Mouse (Mus musculus) layer of hippocampus, adult 2 months (tissue): Measurements from ENCODE around the gene Nlrc5. TPM values are rescaled to one million over a fixed set of nuclear protein-coding genes. Genes with fewer than 3 reads are reported as not detected.

Experiments used
- DNase-seq, 2 experiments: peaks; one replicate each; pipeline ENCODE4 v3.0.0; 2022; ENCODE audit warnings: low spot score in 2 of 2
- H3K27ac ChIP-seq: fragments of 200-600 bp; 2 replicates; pipeline ENCODE4 v1.8.1; 2022
- H3K4me3 ChIP-seq: fragments of 200-600 bp; 2 replicates; pipeline ENCODE4 v1.8.1; 2022; ENCODE audit warnings: mild to moderate bottlenecking
- CTCF ChIP-seq: fragments of 200-600 bp; conservative IDR thresholded peaks from 2 replicates; pipeline ENCODE4 v1.8.1; 2022; ENCODE audit warnings: antibody characterized with exemption, mild to moderate bottlenecking, moderate library complexity
- total RNA-seq, 2 experiments: library from RNA; stranded (reverse); gene quantifications; 2 replicates each; pipeline ENCODE4 v1.2.3; 2021

The Nlrc5 gene
- total RNA-seq, 2 experiments from 2014 or later, result 0.54 to 1.4 TPM

GRCm38 (mm10) chr8:94551471-94552422 lies 117.6 kb downstream of the Nlrc5 start:
- Histone ChIP-seq H3K4me3 (no peak overlapping the region), H3K27ac (peak overlapping the region; percentile 75)
- DNase-seq, result peak; percentile 73 to 90
- no peak for TF ChIP-seq CTCF

DNA sequence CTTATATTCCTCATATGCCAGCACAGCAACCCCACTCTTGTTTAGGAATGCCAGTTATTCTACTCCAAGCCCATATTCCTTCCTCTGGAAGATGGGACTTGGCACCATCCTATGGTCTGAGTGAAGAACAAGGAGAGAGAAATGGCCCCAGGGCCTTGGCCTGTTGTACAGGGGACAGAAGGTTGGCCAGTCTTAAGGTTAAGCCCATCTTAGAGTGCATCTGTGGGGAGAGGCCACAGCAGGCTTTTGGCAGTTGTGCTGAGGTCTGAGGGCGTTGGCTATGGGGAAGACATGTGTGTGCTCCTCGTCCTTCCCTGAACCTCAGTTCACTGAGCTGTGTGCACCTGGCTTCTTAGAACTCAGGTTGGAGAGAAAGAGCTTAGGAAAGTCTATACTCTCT lies 118.5 kb downstream of the Nlrc5 start:
- DNase-seq, result no peak
- no peak overlapping the region for H3K27ac ChIP-seq
- TF ChIP-seq CTCF, result no peak
- no peak overlapping the region for H3K4me3 ChIP-seq

DNA sequence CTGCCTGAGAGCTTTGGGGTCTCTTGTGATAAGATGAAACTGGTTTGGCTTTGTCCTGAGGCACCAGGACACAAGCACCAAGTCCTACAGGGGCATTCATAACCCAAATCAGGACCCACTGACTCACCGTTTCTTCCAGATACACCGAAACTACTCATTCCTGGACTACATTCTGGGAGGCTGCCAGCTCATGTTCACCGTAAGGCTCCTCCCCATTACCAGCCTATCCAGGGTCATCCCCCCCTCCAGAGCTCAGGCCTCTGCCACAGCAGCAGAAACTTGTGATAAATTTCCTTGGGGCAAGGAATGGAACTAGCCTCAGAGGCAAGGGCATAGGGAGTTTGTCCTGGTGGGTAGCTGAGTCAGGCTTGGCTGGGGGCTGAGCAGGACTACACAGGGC lies 123.1 kb downstream of the Nlrc5 start:
- no peak for DNase-seq
- H3K4me3 ChIP-seq, result no peak overlapping the region
- no peak for TF ChIP-seq CTCF
- H3K27ac ChIP-seq, result no peak overlapping the region

GRCm38 (mm10) chr8:94561256-94561655 lies 127.1 kb downstream of the Nlrc5 start:
- TF ChIP-seq CTCF, result no peak
- peak overlapping the region; percentile 55; the same call in 1 of the 2 replicates for H3K27ac ChIP-seq
- H3K4me3 ChIP-seq, result no peak overlapping the region
- peak in 1 of 2 experiments; percentile 54 for DNase-seq

- TF ChIP-seq CTCF, result no peak
- no peak overlapping the region for H3K4me3 ChIP-seq
- no peak overlapping the region for H3K27ac ChIP-seq
- DNase-seq, result no peak
These were observed 130.3 kb downstream of the Nlrc5 start for GRCm38 (mm10) chr8:94564421-94564820.

DNA sequence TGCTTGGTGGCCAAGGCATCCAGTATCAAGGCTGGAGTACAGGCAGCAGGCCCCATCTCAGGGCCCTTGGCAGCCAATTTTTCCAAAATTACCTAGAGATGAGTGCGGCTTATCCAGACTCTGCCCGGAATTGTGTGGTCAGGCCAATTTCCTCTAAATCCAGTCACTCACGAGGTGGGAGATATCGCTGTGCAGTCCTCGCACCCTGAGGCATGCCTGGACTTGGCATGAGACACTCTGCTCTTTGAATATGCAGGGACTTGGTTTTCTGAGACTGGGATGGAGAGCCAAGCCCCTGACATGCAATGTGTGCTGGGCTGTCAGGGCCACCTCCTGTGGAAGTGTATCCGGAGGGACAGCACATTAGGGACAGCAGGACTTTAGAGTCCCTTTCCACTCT lies 131.9 kb downstream of the Nlrc5 start:
- no peak overlapping the region for H3K4me3 ChIP-seq
- H3K27ac ChIP-seq, result peak overlapping the region; percentile 69; the same call in 1 of the 2 replicates
- DNase-seq, result no peak
- no peak for TF ChIP-seq CTCF

DNA sequence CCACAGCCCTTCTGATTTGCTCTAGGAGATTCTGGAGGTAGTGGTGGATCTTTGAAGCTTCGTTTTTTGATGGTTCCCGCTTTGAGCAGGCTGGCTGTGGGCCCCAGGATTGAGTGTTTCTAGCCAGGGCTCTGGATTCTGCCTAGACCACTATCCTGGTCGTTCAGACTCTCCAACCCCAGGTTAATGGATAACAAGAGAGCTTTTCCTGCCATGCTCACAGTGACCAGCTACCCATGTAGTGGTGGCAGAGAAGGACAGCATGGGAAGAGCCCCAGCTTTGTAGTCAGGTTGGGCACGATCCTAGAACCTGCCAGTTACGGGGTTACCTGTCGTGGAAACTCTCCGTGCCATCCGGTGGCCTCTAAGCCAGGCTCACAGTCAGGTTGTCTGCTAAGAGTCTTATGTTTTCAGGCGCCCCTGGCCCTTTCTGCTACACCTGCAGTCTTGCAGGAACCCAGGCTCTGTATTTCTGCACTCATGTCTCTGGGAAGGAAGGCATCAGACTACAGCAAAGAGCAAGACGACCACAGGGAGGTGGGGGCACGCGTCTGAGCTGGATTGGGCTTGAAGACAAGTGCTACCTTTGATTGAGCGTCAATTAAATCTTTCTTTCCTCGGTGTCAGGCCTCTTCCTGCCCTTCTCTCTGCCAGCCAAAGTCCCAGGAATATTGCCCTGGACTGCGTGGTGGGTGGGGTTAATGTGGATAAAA lies 132.4 kb downstream of the Nlrc5 start:
- H3K27ac ChIP-seq, result peak overlapping the region; percentile 69
- no peak for DNase-seq
- TF ChIP-seq CTCF, result no peak
- no peak overlapping the region for H3K4me3 ChIP-seq

- peak overlapping the region; percentile 69 for H3K27ac ChIP-seq
- no peak for DNase-seq
- peak; percentile 38 for TF ChIP-seq CTCF
- no peak overlapping the region for H3K4me3 ChIP-seq
These were observed 133.1 kb downstream of the Nlrc5 start for GRCm38 (mm10) chr8:94567159-94567849.

DNA sequence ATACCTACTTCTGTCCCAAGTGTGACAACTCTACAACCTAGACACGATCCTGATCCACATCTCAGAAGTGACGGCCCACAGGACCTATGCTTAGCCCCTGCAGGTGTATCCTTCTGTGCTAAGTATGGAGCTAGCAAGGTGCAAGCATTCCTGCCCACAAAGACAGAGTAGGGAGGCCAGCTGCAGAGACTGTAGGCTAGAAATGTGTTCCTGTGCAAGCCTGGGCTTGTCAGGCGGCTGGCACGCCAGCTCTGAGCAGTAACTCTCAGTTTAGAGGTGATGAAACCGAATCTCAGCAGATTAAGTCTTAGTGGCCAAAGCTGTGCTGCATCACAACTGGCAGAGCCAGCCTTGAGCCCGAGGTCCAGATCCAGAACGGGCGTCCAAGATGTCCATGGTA lies 133.9 kb downstream of the Nlrc5 start:
- no peak for DNase-seq
- Histone ChIP-seq H3K4me3 (no peak overlapping the region), H3K27ac (no peak overlapping the region)
- no peak for TF ChIP-seq CTCF

GRCm38 (mm10) chr8:94569419-94569818 lies 135.3 kb downstream of the Nlrc5 start:
- Histone ChIP-seq H3K27ac (no peak overlapping the region), H3K4me3 (no peak overlapping the region)
- TF ChIP-seq CTCF, result no peak
- DNase-seq, result no peak

DNA sequence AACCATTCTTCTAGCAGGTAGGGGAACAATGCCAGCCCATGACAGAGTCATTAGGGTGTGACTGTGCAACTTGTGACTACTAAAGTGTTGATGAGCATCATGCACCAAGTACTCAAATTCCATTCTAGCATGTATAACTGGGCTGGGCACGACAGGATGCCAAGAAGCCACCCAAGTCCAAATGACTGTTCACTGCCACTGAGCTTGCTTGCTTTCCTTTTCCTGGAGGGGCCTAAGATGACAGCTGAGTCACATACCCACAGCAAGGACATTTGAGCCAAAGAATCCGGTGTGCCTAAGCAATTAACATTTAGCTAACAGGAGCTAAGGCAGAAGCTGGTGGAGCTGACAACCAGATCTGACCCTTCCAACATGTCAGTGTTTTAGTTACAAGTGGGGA lies 137.7 kb downstream of the Nlrc5 start:
- DNase-seq, result no peak
- no peak overlapping the region for H3K4me3 ChIP-seq
- no peak for TF ChIP-seq CTCF

DNA sequence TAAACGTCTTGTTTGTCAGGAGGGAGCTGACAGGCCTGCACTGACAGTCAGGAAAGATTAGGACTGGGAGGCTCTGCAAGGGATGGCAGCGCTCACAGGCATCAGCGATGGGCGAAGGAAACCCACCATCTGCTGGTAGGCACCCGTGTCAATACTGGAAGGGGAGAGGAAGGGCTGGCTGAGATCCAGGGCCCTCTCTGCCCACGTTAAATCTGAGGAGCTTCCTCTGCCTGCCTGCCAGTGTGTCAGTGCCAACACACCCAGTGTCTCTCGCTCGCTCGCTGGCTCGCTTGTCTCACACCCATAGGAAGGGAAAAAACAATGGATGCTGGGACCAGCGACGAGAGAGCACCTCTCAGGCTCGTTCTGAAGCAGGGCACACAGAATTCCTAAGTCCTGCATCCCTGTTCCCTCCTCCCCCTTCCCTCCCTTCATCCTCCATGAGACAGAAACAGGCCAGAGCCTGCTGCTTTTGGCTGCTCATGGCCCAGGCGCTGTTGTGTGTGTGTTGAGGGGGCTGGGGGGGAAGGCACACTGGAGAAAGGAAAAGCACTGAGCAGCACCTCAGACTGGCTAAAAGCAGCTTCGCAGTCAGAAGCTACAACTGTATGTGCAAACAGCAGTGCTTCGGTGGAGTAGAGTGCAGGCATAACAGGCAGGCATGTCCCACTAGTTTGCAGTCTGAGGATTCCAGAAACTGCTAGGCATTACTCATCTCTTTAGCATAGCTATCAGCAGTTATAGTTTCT lies 140.2 kb downstream of the Nlrc5 start:
- peak overlapping the region; percentile 64 for H3K27ac ChIP-seq
- H3K4me3 ChIP-seq, result no peak overlapping the region
- peak; percentile 81 to 89 for DNase-seq
- TF ChIP-seq CTCF, result 0 out of 2 replicates have a peak, but pooled peaks have one; percentile 23

More for the DNA sequence above, 137.7 kb downstream of the Nlrc5 start:
- no peak overlapping the region for H3K27ac ChIP-seq
